In the genomic region with DNA sequence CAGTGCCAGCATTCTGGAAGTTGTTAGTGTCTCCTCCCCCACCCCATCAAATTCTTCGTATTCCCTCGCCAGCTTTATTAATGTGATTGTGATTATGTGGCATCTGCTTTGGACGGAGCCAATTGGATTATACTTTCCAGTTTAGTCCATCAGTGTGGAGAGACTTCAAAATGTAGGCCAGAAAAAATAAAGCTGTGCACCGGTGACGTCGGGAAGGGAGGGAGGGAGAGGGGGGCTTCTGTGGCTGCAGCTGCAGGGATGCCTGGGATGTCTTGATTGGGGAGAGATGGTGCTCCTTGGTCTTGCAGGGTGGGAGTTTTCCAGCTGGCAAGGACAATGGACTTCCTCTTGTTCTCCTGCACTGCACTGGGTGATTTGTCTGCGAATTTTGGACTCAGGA, we compare ENCODE assay signal across 8 mouse cellular contexts.
DNase-seq lines count a peak whose midpoint lies in the region; ATAC-seq and TF ChIP-seq lines count a peak whose summit lies in the region.

No protein-coding gene starts in this region.

- H3K9me3 ChIP-seq in forebrain, postnatal 0 days (ENCODE audit: low read length): no peaks in the 10 kb centered on the region
- H3K9me3 ChIP-seq in hindbrain, embryonic 16.5 days (ENCODE audit: control insufficient read depth, low read length): no peaks in the 10 kb centered on the region

- intact Hi-C loops in left cerebral cortex, postnatal 36 days (cut with DNase I): no loop called here

- WGBS in forebrain, postnatal 0 days: 16% methylated on average over 7 of the region's 7 CpGs
- 18% methylated on average over 7 of the region's 7 CpGs for WGBS in hindbrain, embryonic 16.5 days

- H3K4me1 ChIP-seq in forebrain, postnatal 0 days (ENCODE audit: insufficient read depth): no peaks in the 10 kb centered on the region
- peaks cover 8% of the 10 kb centered on the region for H3K4me1 ChIP-seq in hindbrain, embryonic 16.5 days (ENCODE audit: control insufficient read depth, insufficient read depth, low read depth, low read length)

- peak; percentile 18 for DNase-seq in embryo, embryonic 10 days (ENCODE audit: low spot score)
- no peak for DNase-seq in embryo, embryonic 10.5 days (ENCODE audit: low spot score)
- peak; percentile 19 for DNase-seq in forebrain, postnatal 0 days
- DNase-seq in lung, postnatal 4 days: peak; percentile 8 to 33
- DNase-seq in adipocyte (ENCODE audit: low spot score): no peak
- no peak for DNase-seq in left cerebral cortex, postnatal 36 days (ENCODE audit: low spot score in 2 of 2)
- DNase-seq in thymus, postnatal 25 days: no peak

- H3K36me3 ChIP-seq in forebrain, postnatal 0 days (ENCODE audit: insufficient read depth): no peaks in the 10 kb centered on the region
- no peaks in the 10 kb centered on the region for H3K36me3 ChIP-seq in hindbrain, embryonic 16.5 days (ENCODE audit: control insufficient read depth, insufficient read depth, low read length)

- no peaks in the 10 kb centered on the region for H3K27me3 ChIP-seq in forebrain, postnatal 0 days (ENCODE audit: insufficient read depth, low read length)
- H3K27me3 ChIP-seq in hindbrain, embryonic 16.5 days (replicated peaks; ENCODE audit: control insufficient read depth, insufficient read depth, low read length): no peaks in the 10 kb centered on the region

- H3K4me3 ChIP-seq in forebrain, postnatal 0 days (ENCODE audit: low read depth, low read length): no peak overlapping the region
- H3K4me3 ChIP-seq in hindbrain, embryonic 16.5 days (ENCODE audit: low read length): no peak overlapping the region

- peak; percentile 84 for ATAC-seq in forebrain, postnatal 0 days
- peak; percentile 80 for ATAC-seq in hindbrain, embryonic 16.5 days

- no peak overlapping the region for H3K9ac ChIP-seq in forebrain, postnatal 0 days
- H3K9ac ChIP-seq in hindbrain, embryonic 16.5 days (ENCODE audit: low read depth, low read length): no peak overlapping the region

- no peak overlapping the region for H3K27ac ChIP-seq in forebrain, postnatal 0 days (ENCODE audit: low read depth, low read length)
- peak overlapping the region; percentile 66 for H3K27ac ChIP-seq in hindbrain, embryonic 16.5 days (ENCODE audit: low read depth, low read length)

- 0 out of 2 replicates have a peak overlapping the region, but pooled peaks have one; percentile 13 for H3K4me2 ChIP-seq in forebrain, postnatal 0 days (ENCODE audit: low read depth)
- H3K4me2 ChIP-seq in hindbrain, embryonic 16.5 days (ENCODE audit: low read length): peak overlapping the region; percentile 20

- no peak for TF ChIP-seq CTCF in forebrain, postnatal 0 days (IDR thresholded peaks at IDR 0.05; ENCODE audit: low read depth)

Comparison
In these comparisons a context has a peak if more than half of its experiments do, and no peak if none do; other contexts are left out.
1. DNase-seq: peak in embryo, embryonic 10 days (single experiment), forebrain, postnatal 0 days (single experiment) and lung, postnatal 4 days (2 of 2); none in embryo, embryonic 10.5 days (single experiment), adipocyte (single experiment), left cerebral cortex, postnatal 36 days (0 of 2) and thymus, postnatal 25 days (single experiment).